Mouse (Mus musculus) ES-E14 (cell line): ENCODE data around the gene Hmgb1. TPM values are rescaled to one million over a fixed set of nuclear protein-coding genes. Genes with fewer than 3 reads are reported as not detected.

Experiments
- DNase-seq: peaks from one replicate; pipeline ENCODE4 v3.0.0-alpha.2; 2013; ENCODE audit warnings: low read depth, low spot score
- H3K27ac ChIP-seq: 2 replicates; pipeline ENCODE4 v1.5.1; 2012; ENCODE audit warnings: low read depth, mild to moderate bottlenecking, low read length, moderate library complexity, mixed read lengths; ENCODE audit not compliant: poor library complexity, insufficient read depth, severe bottlenecking
- H3K36me3 ChIP-seq: 2 replicates; pipeline ENCODE4 v1.6.1; 2012; ENCODE audit warnings: mild to moderate bottlenecking, low read length, moderate library complexity, mixed read lengths; ENCODE audit not compliant: control insufficient read depth, poor library complexity, insufficient read depth, severe bottlenecking
- H3K4me1 ChIP-seq, 2 experiments: fragments of 150-350 bp in 1 of 2; sonication (generic) in 1 of 2; 2 replicates each; pipeline ENCODE4 v1.6.1; 2012; ENCODE audit warnings: low read length in 2 of 2, mild to moderate bottlenecking in 1 of 2, mixed read lengths in 1 of 2; ENCODE audit not compliant: control insufficient read depth in 2 of 2, insufficient read depth in 2 of 2, poor library complexity in 1 of 2
- H3K4me3 ChIP-seq, 2 experiments: fragments of 150-350 bp in 1 of 2; sonication (generic) in 1 of 2; 2 replicates each; pipeline ENCODE4 v1.5.1; 2012; ENCODE audit warnings: low read length in 2 of 2, low read depth in 1 of 2, mild to moderate bottlenecking in 1 of 2, mixed read lengths in 1 of 2; ENCODE audit not compliant: insufficient read depth in 1 of 2, poor library complexity in 1 of 2, severe bottlenecking in 1 of 2
- H3K9ac ChIP-seq: 2 replicates; pipeline ENCODE4 v1.6.1; 2012; ENCODE audit warnings: low read depth, mild to moderate bottlenecking, low read length, mixed read lengths; ENCODE audit not compliant: poor library complexity, insufficient read depth, severe bottlenecking
- H3K9me3 ChIP-seq: fragments of 150-350 bp; sonication (generic); 2 replicates; pipeline ENCODE4 v1.6.1; 2012; ENCODE audit warnings: low read depth, mild to moderate bottlenecking, low read length; ENCODE audit not compliant: control insufficient read depth, insufficient read depth
- CHD2 ChIP-seq: IDR thresholded peaks from 2 replicates; pipeline ENCODE4 v1.6.1; 2014; ENCODE audit warnings: mild to moderate bottlenecking, low read depth, low read length, inconsistent platforms
- HCFC1 ChIP-seq: IDR thresholded peaks from 2 replicates; pipeline ENCODE4 v1.6.1; 2012; ENCODE audit warnings: low read length, inconsistent platforms, borderline replicate concordance; ENCODE audit not compliant: insufficient read depth
- MAFK ChIP-seq: IDR thresholded peaks from 2 replicates; pipeline ENCODE4 v1.6.1; 2014; ENCODE audit warnings: mild to moderate bottlenecking, low read depth, low read length, inconsistent platforms; ENCODE audit not compliant: insufficient read depth
- ZC3H11A ChIP-seq: IDR thresholded peaks from 2 replicates; pipeline ENCODE4 v1.6.1; 2012; ENCODE audit warnings: low read depth, mild to moderate bottlenecking, inconsistent platforms, low read length, borderline replicate concordance
- ZNF384 ChIP-seq: IDR thresholded peaks from 2 replicates; pipeline ENCODE4 v1.6.1; 2012; ENCODE audit warnings: low read depth, low read length, inconsistent platforms
- in situ Hi-C, 2 experiments: fragments of 600-800 bp; cut with MboI; formaldehyde crosslinking; loops; one replicate each; pipeline ENCODE4 v1.15.1; 2025; ENCODE audit warnings: low sequenced_read_pairs in 2 of 2, inconsistent platforms in 1 of 2; ENCODE audit not compliant: unreplicated experiment in 2 of 2
- total RNA-seq: library from RNA; depleted of rRNA; stranded (reverse); fragments of 300-350 nt; gene quantifications from 2 replicates; pipeline ENCODE4 v1.2.3, GENCODE M21; 2012

Hmgb1 gene
- total RNA-seq, 1 experiment = 350 TPM

GRCm38 (mm10) chr5:149128473-149128872 is 55.8 kb downstream of the Hmgb1 start:
- TF ChIP-seq HCFC1 (no peak), CHD2 (no peak), ZC3H11A (no peak)
- in situ Hi-C loops = no loop called here
- Histone ChIP-seq H3K4me1 (no peaks in the 10 kb centered on the region), H3K9ac (no peak overlapping the region), H3K27ac (no peak overlapping the region), H3K36me3 (no peaks in the 10 kb centered on the region), H3K9me3 (no peaks in the 10 kb centered on the region), H3K4me3 (no peak overlapping the region)
- DNase-seq = no peak

- H3K9ac ChIP-seq = no peak overlapping the region
- H3K36me3 ChIP-seq = no peaks in the 10 kb centered on the region
- no peak overlapping the region for H3K4me3 ChIP-seq
- H3K9me3 ChIP-seq = no peaks in the 10 kb centered on the region
- DNase-seq = no peak
- H3K27ac ChIP-seq = no peak overlapping the region; the same call in 1 of the 2 replicates
- H3K4me1 ChIP-seq = no peaks in the 10 kb centered on the region
- in situ Hi-C loops = no loop called here
- TF ChIP-seq ZC3H11A = no peak
- no peak for TF ChIP-seq CHD2
- TF ChIP-seq ZNF384 = no peak
- TF ChIP-seq HCFC1 = no peak
- no peak for TF ChIP-seq MAFK
These were observed 60.5 kb downstream of the Hmgb1 start for GRCm38 (mm10) chr5:149123795-149124194.

- TF ChIP-seq ZC3H11A = no peak
- TF ChIP-seq MAFK = no peak
- no peak for TF ChIP-seq ZNF384
- no peak for TF ChIP-seq CHD2
- TF ChIP-seq HCFC1 = no peak
- H3K27ac ChIP-seq = no peak overlapping the region
- no peak overlapping the region for H3K9ac ChIP-seq
- no peaks in the 10 kb centered on the region for H3K9me3 ChIP-seq
- peaks cover 4 to 20% of the 10 kb centered on the region in 2 experiments; a peak in 3 of 4 replicates for H3K4me1 ChIP-seq
- H3K4me3 ChIP-seq = no peak overlapping the region
- H3K36me3 ChIP-seq = no peaks in the 10 kb centered on the region
- no peak for DNase-seq
- in situ Hi-C loops = no loop called here
These were observed 64.9 kb downstream of the Hmgb1 start for GRCm38 (mm10) chr5:149119341-149119881.

- no peak for TF ChIP-seq ZNF384
- no peak for TF ChIP-seq MAFK
- no peak for TF ChIP-seq ZC3H11A
- no peak for TF ChIP-seq CHD2
- no peak for TF ChIP-seq HCFC1
- in situ Hi-C loops = no loop called here
- no peaks in the 10 kb centered on the region for H3K9me3 ChIP-seq
- DNase-seq = no peak
- peak overlapping the region; percentile 16 for H3K27ac ChIP-seq
- H3K9ac ChIP-seq = no peak overlapping the region; the same call in 1 of the 2 replicates
- H3K36me3 ChIP-seq = no peaks in the 10 kb centered on the region
- H3K4me3 ChIP-seq = 0 out of 4 replicates have a peak overlapping the region, but pooled peaks of 1 of the 2 experiments have one; percentile 5
- peaks cover 12 to 30% of the 10 kb centered on the region in 2 experiments for H3K4me1 ChIP-seq
These were observed 66.3 kb downstream of the Hmgb1 start for GRCm38 (mm10) chr5:149117815-149118547.
